17 mouse cellular contexts compared by ENCODE assay signal in the genomic region with DNA sequence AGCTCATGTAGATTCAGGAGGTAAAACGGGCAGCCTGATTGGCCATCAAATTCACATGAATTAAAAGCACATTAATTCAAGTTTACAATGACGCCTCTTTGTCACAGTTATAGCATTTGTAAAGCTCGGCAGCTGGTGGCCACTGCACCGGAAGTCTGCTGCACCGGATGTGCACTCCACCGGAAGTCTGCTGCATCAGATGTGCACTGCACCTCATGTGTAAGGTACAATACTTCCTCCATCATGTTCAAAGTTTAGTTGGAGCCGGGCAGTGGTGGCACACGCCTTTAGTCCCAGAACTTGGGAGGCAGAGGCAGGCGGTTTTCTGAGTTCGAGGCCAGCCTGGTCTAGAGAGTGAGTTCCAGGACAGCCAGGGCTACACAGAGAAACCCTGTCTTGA.
DNase-seq lines count a peak whose midpoint lies in the region; ATAC-seq lines count a peak whose summit lies in the region.
"Had no signal": no experiment of that assay in that cellular context is flagged by ENCODE, and none has a peak within 500 bp of the region (broad histone marks: within the 10 kb centered on the region; RNA-seq: fewer than 3 reads in every experiment).

No protein-coding gene starts in this region.

- DNase-seq in heart, adult 11 months, result peak; percentile 57
- no peak for DNase-seq in heart, adult 9 months (ENCODE audit: low spot score in 2 of 2)
- DNase-seq in thymus, postnatal 4 days, result peak; percentile 12
- DNase-seq in thymus, postnatal 10 days (ENCODE audit: low spot score in 2 of 2), result no peak
- no peak for DNase-seq in kidney, adult 11 months
- no peak for DNase-seq in left cerebral cortex, adult 18-20 months (ENCODE audit: low spot score in 2 of 2)
- DNase-seq: adrenal gland, postnatal 36 days; B cell, adult 2 months; cerebellum, adult 2 months; cerebellum, postnatal 10 days; embryo, embryonic 11 days; gastrocnemius, postnatal 36 days; heart, adult 2 months had no signal

- peak; percentile 38 for ATAC-seq in inflammation-experienced regulatory T-cells, adult 6 months
- ATAC-seq: activated CD4-positive, CD25-positive, alpha-beta regulatory T cell, adult 4 months; forebrain, embryonic 14.5 days; Patski had no signal

Comparison
In these comparisons a context has a peak if more than half of its experiments do, and no peak if none do; other contexts are left out.
1. DNase-seq: peak in heart, adult 11 months (single experiment) and thymus, postnatal 4 days (single experiment); none in heart, adult 9 months (0 of 2), thymus, postnatal 10 days (0 of 2), kidney, adult 11 months (single experiment) and left cerebral cortex, adult 18-20 months (0 of 2).